Mouse (Mus musculus) erythroid progenitor cell, adult 5-6 weeks (primary cell): ENCODE measurements around the gene Atox1. TPM values are rescaled to one million over a fixed set of nuclear protein-coding genes. Genes with fewer than 3 reads are reported as not detected.
"Not testable (repeated sequence)": the region's sequence is repeated elsewhere in the genome, so short reads cannot be mapped to it uniquely, and the experiment has no call there.

Experiments
- ATAC-seq: replicated peaks from 2 replicates; pipeline ENCODE4 v1.8.0; 2016; ENCODE audit warnings: moderate number of reproducible peaks, mild to moderate bottlenecking, moderate TSS enrichment, inconsistent platforms; ENCODE audit not compliant: poor library complexity, low FRiP score, severe bottlenecking
- total RNA-seq, 2 experiments: library from RNA; stranded (forward) in 1 of 2; stranded (reverse) in 1 of 2; fragments of 150-400 nt in 1 of 2; fragments of 186-747, 209-891 nt in 1 of 2; gene quantifications; 2 replicates each; pipeline versions ENCODE4 v1.2.3 to v1.2.4; 2015 to 2017; ENCODE audit warnings: low replicate concordance in 2 of 2

Gene Atox1
- total RNA-seq, 2 experiments from 2014 or later = 24.3 TPM; not detected in 1

- ATAC-seq = not testable (repeated sequence)
Measured at GRCm38 (mm10) chr11:55415731-55416130, 45.3 kb downstream of the Atox1 start.

GRCm38 (mm10) chr11:55415036-55415704, 45.9 kb downstream of the Atox1 start:
- ATAC-seq = no peak

GRCm38 (mm10) chr11:55414314-55414713, 46.7 kb downstream of the Atox1 start:
- ATAC-seq = no peak

- no peak for ATAC-seq
Measured at GRCm38 (mm10) chr11:55413416-55413796, 47.6 kb downstream of the Atox1 start.

- ATAC-seq = no peak
Measured at GRCm38 (mm10) chr11:55412680-55413415, 48.2 kb downstream of the Atox1 start.

GRCm38 (mm10) chr11:55412034-55412433, 49.0 kb downstream of the Atox1 start:
- ATAC-seq = no peak

- no peak for ATAC-seq
Measured at GRCm38 (mm10) chr11:55410502-55410901, 50.5 kb downstream of the Atox1 start.

GRCm38 (mm10) chr11:55410005-55410404, 51.0 kb downstream of the Atox1 start:
- no peak for ATAC-seq

GRCm38 (mm10) chr11:55407133-55407532, 53.9 kb downstream of the Atox1 start:
- no peak for ATAC-seq

- ATAC-seq = no peak
Measured at GRCm38 (mm10) chr11:55405601-55406469, 55.2 kb downstream of the Atox1 start.

GRCm38 (mm10) chr11:55404659-55405457, 56.2 kb downstream of the Atox1 start:
- ATAC-seq = no peak

- ATAC-seq = no peak
Measured at GRCm38 (mm10) chr11:55400863-55401262, 60.2 kb downstream of the Atox1 start.

- ATAC-seq = no peak
Measured at GRCm38 (mm10) chr11:55398371-55398770, 62.7 kb downstream of the Atox1 start.

- ATAC-seq = no peak
Measured at GRCm38 (mm10) chr11:55397441-55397840, 63.6 kb downstream of the Atox1 start.

GRCm38 (mm10) chr11:55397036-55397435, 64.0 kb downstream of the Atox1 start:
- no peak for ATAC-seq

Other genes starting within 250 kb of the Atox1 start
- not detected in 2 replicates for gene Fat2, start 124.7 kb downstream of the Atox1 start, total RNA-seq (2015; ENCODE audit: low replicate concordance)
- not detected in 2 replicates for gene Fat2, start 124.7 kb downstream of the Atox1 start, total RNA-seq (2017; ENCODE audit: low replicate concordance)
- 1.8 and 3.8 TPM in 2 replicates for gene Sparc, start 38.1 kb downstream of the Atox1 start, total RNA-seq (2015; ENCODE audit: low replicate concordance)
- gene Sparc, start 38.1 kb downstream of the Atox1 start, total RNA-seq (2017; ENCODE audit: low replicate concordance) = 1.9 and 9.3 TPM in 2 replicates
- 27.7 and 35.7 TPM in 2 replicates for gene G3bp1, start 8.4 kb upstream of the Atox1 start, total RNA-seq (2015; ENCODE audit: low replicate concordance)
- 22.5 and 28.2 TPM in 2 replicates for gene G3bp1, start 8.4 kb upstream of the Atox1 start, total RNA-seq (2017; ENCODE audit: low replicate concordance)
- gene Glra1, start 147.0 kb upstream of the Atox1 start, total RNA-seq (2015; ENCODE audit: low replicate concordance) = not detected in 2 replicates
- gene Glra1, start 147.0 kb upstream of the Atox1 start, total RNA-seq (2017; ENCODE audit: low replicate concordance) = not detected in 2 replicates